Mouse (Mus musculus): ENCODE data around the gene Tmem247. TPM values are rescaled to one million over a fixed set of nuclear protein-coding genes. Genes with fewer than 3 reads are reported as not detected.

The Tmem247 gene
- polyA plus RNA-seq, 1 experiment from 2014 or later: not detected

- Histone ChIP-seq H3K4me1 (peaks cover 22% of the 10 kb centered on the region; the same call in 1 of the 2 replicates), H3K9ac (no peak overlapping the region), H3K4me2 (peak overlapping the region; percentile 93), H3K27me3 (replicated peaks) (peaks cover 39% of the 10 kb centered on the region), H3K27ac (no peak overlapping the region), H3K4me3 (no peak overlapping the region), H3K9me3 (replicated peaks) (no peaks in the 10 kb centered on the region), H3K36me3 (peaks cover 6% of the 10 kb centered on the region)
- 73% methylated on average over 8 of the region's 8 CpGs for WGBS (ENCODE audit: insufficient replicate concordance)
- no peak for ATAC-seq
Observed at GRCm38 (mm10) chr17:86965121-86965520, 48.0 kb downstream of the Tmem247 start.

- WGBS (ENCODE audit: insufficient replicate concordance): 66% methylated on average over 10 of the region's 10 CpGs
- Histone ChIP-seq H3K9me3 (replicated peaks) (no peaks in the 10 kb centered on the region), H3K27ac (no peak overlapping the region), H3K4me2 (no peak overlapping the region), H3K4me3 (no peak overlapping the region), H3K36me3 (peaks cover 11% of the 10 kb centered on the region), H3K9ac (no peak overlapping the region), H3K27me3 (replicated peaks) (peaks cover 38% of the 10 kb centered on the region), H3K4me1 (peaks cover 22% of the 10 kb centered on the region; the same call in 1 of the 2 replicates)
- ATAC-seq: no peak
Observed at GRCm38 (mm10) chr17:86966040-86966439, 48.9 kb downstream of the Tmem247 start.

GRCm38 (mm10) chr17:86967048-86967447 is 49.9 kb downstream of the Tmem247 start:
- Histone ChIP-seq H3K36me3 (peaks cover 11% of the 10 kb centered on the region), H3K4me3 (no peak overlapping the region), H3K4me1 (peaks cover 15% of the 10 kb centered on the region; the same call in 1 of the 2 replicates), H3K4me2 (no peak overlapping the region), H3K27ac (no peak overlapping the region), H3K9me3 (replicated peaks) (no peaks in the 10 kb centered on the region), H3K9ac (no peak overlapping the region), H3K27me3 (replicated peaks) (peaks cover 28% of the 10 kb centered on the region)
- no peak for ATAC-seq
- 82% methylated on average over 12 of the region's 12 CpGs for WGBS (ENCODE audit: insufficient replicate concordance)

GRCm38 (mm10) chr17:86967536-86968525 is 50.7 kb downstream of the Tmem247 start:
- WGBS (ENCODE audit: insufficient replicate concordance): 63% methylated on average over 10 of the region's 10 CpGs
- H3K27ac ChIP-seq: no peak overlapping the region

GRCm38 (mm10) chr17:86968581-86968980 is 51.4 kb downstream of the Tmem247 start:
- peaks cover 12% of the 10 kb centered on the region for H3K27me3 ChIP-seq (replicated peaks)
- H3K4me3 ChIP-seq: no peak overlapping the region
- peaks cover 13% of the 10 kb centered on the region; the same call in 1 of the 2 replicates for H3K4me1 ChIP-seq
- H3K27ac ChIP-seq: no peak overlapping the region
- 65% methylated on average over 5 of the region's 5 CpGs for WGBS (ENCODE audit: insufficient replicate concordance)
- ATAC-seq: no peak
- no peak overlapping the region for H3K9ac ChIP-seq
- H3K9me3 ChIP-seq (replicated peaks): no peaks in the 10 kb centered on the region
- peaks cover 11% of the 10 kb centered on the region for H3K36me3 ChIP-seq
- H3K4me2 ChIP-seq: no peak overlapping the region

More at GRCm38 (mm10) chr17:86967536-86968525, 50.7 kb downstream of the Tmem247 start:
- no peak overlapping the region for H3K4me2 ChIP-seq
- H3K4me1 ChIP-seq: peaks cover 14% of the 10 kb centered on the region; the same call in 1 of the 2 replicates
- H3K9ac ChIP-seq: no peak overlapping the region
- no peaks in the 10 kb centered on the region for H3K9me3 ChIP-seq (replicated peaks)
- peaks cover 20% of the 10 kb centered on the region for H3K27me3 ChIP-seq (replicated peaks)
- H3K4me3 ChIP-seq: no peak overlapping the region
- peaks cover 11% of the 10 kb centered on the region for H3K36me3 ChIP-seq
- no peak for ATAC-seq

GRCm38 (mm10) chr17:86969582-86969981 is 52.4 kb downstream of the Tmem247 start:
- no peak overlapping the region for H3K4me3 ChIP-seq
- no peak overlapping the region for H3K27ac ChIP-seq
- peaks cover 11% of the 10 kb centered on the region for H3K36me3 ChIP-seq
- H3K4me2 ChIP-seq: no peak overlapping the region
- 0 out of 2 replicates have a peak, but pooled peaks cover 3% of the 10 kb centered on the region for H3K4me1 ChIP-seq
- H3K9me3 ChIP-seq (replicated peaks): no peaks in the 10 kb centered on the region
- no peak overlapping the region for H3K9ac ChIP-seq
- peaks cover 2% of the 10 kb centered on the region; the same call in 1 of the 2 replicates for H3K27me3 ChIP-seq (replicated peaks)
- ATAC-seq: no peak
- WGBS (ENCODE audit: insufficient replicate concordance): 54% methylated on average over 5 of the region's 5 CpGs

- Histone ChIP-seq H3K4me3 (no peak overlapping the region), H3K27ac (no peak overlapping the region), H3K4me2 (no peak overlapping the region), H3K9ac (no peak overlapping the region), H3K36me3 (peaks cover 14% of the 10 kb centered on the region), H3K4me1 (0 out of 2 replicates have a peak, but pooled peaks cover 3% of the 10 kb centered on the region), H3K9me3 (replicated peaks) (no peaks in the 10 kb centered on the region), H3K27me3 (replicated peaks) (no peaks in the 10 kb centered on the region)
- no peak for ATAC-seq
- 78% methylated on average over 14 of the region's 15 CpGs for whole genome bisulfite sequencing (ENCODE audit: insufficient replicate concordance)
Observed at GRCm38 (mm10) chr17:86970026-86970750, 53.0 kb downstream of the Tmem247 start.

GRCm38 (mm10) chr17:86971036-86971435 is 53.9 kb downstream of the Tmem247 start:
- H3K9ac ChIP-seq: no peak overlapping the region
- H3K27ac ChIP-seq: no peak overlapping the region
- H3K4me2 ChIP-seq: no peak overlapping the region
- H3K9me3 ChIP-seq (replicated peaks): no peaks in the 10 kb centered on the region
- 64% methylated on average over 5 of the region's 5 CpGs for WGBS (ENCODE audit: insufficient replicate concordance)
- no peak for ATAC-seq
- H3K36me3 ChIP-seq: peaks cover 14% of the 10 kb centered on the region
- H3K27me3 ChIP-seq (replicated peaks): no peaks in the 10 kb centered on the region
- H3K4me3 ChIP-seq: no peak overlapping the region
- H3K4me1 ChIP-seq: 0 out of 2 replicates have a peak, but pooled peaks cover 3% of the 10 kb centered on the region

- Histone ChIP-seq H3K27me3 (replicated peaks) (no peaks in the 10 kb centered on the region), H3K4me3 (no peak overlapping the region), H3K9ac (no peak overlapping the region), H3K4me1 (0 out of 2 replicates have a peak, but pooled peaks cover 3% of the 10 kb centered on the region), H3K27ac (no peak overlapping the region), H3K4me2 (no peak overlapping the region), H3K36me3 (peaks cover 14% of the 10 kb centered on the region), H3K9me3 (replicated peaks) (no peaks in the 10 kb centered on the region)
- 67% methylated on average over 7 of the region's 7 CpGs for WGBS (ENCODE audit: insufficient replicate concordance)
- no peak for ATAC-seq
Observed at GRCm38 (mm10) chr17:86971860-86972259, 54.7 kb downstream of the Tmem247 start.

Data from liver, embryonic 12.5 days (tissue).